Mouse (Mus musculus): ENCODE data around the gene Nudt14. TPM values are rescaled to one million over a fixed set of nuclear protein-coding genes. Genes with fewer than 3 reads are reported as not detected.

The Nudt14 gene
- polyA plus RNA-seq, 1 experiment from 2014 or later = 57.1 TPM

DNA sequence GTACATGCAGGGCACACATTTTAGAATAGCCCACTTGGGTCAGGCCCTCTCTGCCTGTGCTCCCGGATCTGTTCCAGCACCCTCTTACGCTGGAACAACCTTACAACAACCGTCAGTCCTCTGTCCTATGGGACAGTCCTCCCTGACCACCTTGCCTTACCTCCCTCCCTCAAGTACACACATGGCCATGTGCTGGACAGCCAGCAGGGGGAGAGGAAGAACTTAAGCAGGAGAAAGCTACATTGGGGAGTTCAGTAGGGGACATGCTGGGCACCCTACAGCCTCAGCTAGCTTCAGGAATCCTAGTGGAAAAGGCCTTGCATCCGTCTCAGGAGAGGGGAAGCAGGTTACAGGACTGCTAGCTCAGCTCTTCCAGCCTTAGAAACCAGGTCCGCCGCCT lies 16.0 kb downstream of the Nudt14 start:
- Histone ChIP-seq H3K4me1 (peaks cover 37% of the 10 kb centered on the region), H3K9me3 (replicated peaks) (no peaks in the 10 kb centered on the region), H3K4me2 (no peak overlapping the region), H3K4me3 (no peak overlapping the region), H3K36me3 (ENCODE audit: poor library complexity, severe bottlenecking) (no peaks in the 10 kb centered on the region), H3K27me3 (peaks cover 51% of the 10 kb centered on the region), H3K9ac (no peak overlapping the region), H3K27ac (no peak overlapping the region)
- 89% methylated on average over 6 of the region's 6 CpGs for whole genome bisulfite sequencing
- ATAC-seq = no peak

DNA sequence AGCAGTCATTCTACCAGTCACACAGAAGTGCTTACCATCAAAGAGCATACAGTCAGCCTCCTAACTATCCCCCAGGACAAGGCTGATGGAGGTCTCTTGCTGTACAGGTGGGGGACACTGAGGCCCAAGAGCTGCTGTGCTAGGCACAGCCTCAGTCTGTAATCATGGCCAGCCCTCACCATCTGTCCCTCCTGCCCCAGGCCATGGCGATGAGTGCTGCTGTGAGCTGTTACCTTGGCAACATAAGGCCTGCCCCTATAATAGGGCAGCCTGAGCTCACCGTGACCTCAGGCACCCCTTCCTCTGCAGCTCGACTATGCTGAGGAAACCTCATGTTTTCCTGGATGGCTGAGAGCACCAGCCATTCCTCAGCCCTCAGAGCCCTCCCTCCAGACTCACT lies 19.4 kb downstream of the Nudt14 start:
- Histone ChIP-seq H3K27me3 (peaks cover 17% of the 10 kb centered on the region), H3K36me3 (ENCODE audit: poor library complexity, severe bottlenecking) (no peaks in the 10 kb centered on the region), H3K4me1 (peaks cover 22% of the 10 kb centered on the region), H3K4me3 (no peak overlapping the region), H3K27ac (peak overlapping the region; percentile 14; the same call in 1 of the 2 replicates), H3K4me2 (no peak overlapping the region), H3K9ac (no peak overlapping the region), H3K9me3 (replicated peaks) (no peaks in the 10 kb centered on the region)
- peak; percentile 33; the same call in 1 of the 2 replicates for ATAC-seq
- WGBS = 29% methylated on average over 3 of the region's 3 CpGs

DNA sequence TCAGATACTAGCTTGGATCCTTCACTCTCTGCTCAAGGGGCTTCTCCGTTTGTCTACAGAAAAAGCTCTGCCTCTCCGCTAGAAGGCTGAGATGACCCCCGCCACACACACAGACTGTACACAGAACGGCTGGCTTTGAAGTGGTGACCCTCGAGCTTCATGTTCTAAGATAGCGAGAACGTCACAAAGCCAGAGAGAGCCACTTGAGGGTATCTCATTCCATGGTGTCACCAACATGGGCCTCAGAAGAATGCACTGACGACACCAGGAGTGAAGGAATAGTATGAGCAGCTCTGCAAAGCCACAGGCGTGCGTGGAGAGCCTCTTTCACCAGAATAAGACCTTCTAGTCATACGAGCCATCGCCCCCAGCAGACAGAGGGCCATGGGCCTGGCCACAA lies 20.4 kb downstream of the Nudt14 start:
- 86% methylated on average over 12 of the region's 12 CpGs for WGBS
- Histone ChIP-seq H3K27ac (no peak overlapping the region), H3K36me3 (ENCODE audit: poor library complexity, severe bottlenecking) (no peaks in the 10 kb centered on the region), H3K27me3 (peaks cover 6% of the 10 kb centered on the region), H3K4me1 (peaks cover 17% of the 10 kb centered on the region), H3K9me3 (replicated peaks) (no peaks in the 10 kb centered on the region), H3K9ac (no peak overlapping the region), H3K4me3 (no peak overlapping the region), H3K4me2 (no peak overlapping the region)
- no peak for ATAC-seq

DNA sequence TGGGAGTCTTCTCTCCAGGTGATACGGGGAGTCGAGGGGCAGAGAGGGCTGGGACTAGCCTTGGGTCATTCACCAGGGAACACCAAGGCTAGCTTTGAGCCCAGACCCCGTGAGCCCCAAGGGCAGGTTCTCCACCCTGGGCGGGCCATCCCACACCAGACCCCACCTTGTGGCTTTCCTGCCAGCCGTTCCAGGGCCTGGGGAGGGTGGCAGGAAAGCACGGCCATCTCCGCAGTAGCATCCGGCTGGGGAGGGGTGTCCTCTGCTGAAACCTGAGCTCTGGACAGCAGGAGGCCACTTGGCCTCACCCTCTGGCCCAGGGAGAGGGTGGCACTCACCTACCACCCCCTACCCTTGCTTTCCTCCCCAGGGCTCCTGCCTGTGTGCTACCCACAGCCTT lies 24.0 kb downstream of the Nudt14 start:
- Histone ChIP-seq H3K27ac (no peak overlapping the region), H3K4me1 (peaks cover 23% of the 10 kb centered on the region), H3K9ac (no peak overlapping the region), H3K36me3 (ENCODE audit: poor library complexity, severe bottlenecking) (peaks cover 17% of the 10 kb centered on the region; the same call in 1 of the 2 replicates), H3K27me3 (no peaks in the 10 kb centered on the region), H3K4me3 (no peak overlapping the region), H3K4me2 (no peak overlapping the region), H3K9me3 (replicated peaks) (no peaks in the 10 kb centered on the region)
- 58% methylated on average over 8 of the region's 8 CpGs for WGBS
- ATAC-seq = no peak

DNA sequence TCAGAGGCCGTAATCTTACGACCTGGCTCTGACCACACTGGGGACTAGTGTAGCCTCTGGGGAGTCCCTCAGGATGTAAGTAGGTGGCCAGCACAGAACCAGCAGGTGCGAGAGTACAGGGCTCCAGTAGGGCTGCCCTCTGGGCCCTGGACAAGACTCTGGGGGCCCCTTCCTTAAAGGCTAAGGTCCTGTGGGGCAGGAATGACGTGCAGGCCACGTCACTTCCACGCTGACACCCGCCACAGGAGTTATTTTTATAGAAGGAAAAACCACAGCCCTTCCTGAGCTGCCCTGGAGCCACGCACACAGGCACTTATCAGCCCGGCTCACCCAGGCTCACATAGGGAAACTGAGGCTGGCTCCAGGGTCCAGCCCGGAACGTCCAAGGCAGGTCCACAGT lies 24.4 kb downstream of the Nudt14 start:
- H3K9ac ChIP-seq = no peak overlapping the region
- H3K9me3 ChIP-seq (replicated peaks) = no peaks in the 10 kb centered on the region
- no peak for ATAC-seq
- peaks cover 21% of the 10 kb centered on the region; the same call in 1 of the 2 replicates for H3K36me3 ChIP-seq (ENCODE audit: poor library complexity, severe bottlenecking)
- no peak overlapping the region for H3K4me2 ChIP-seq
- H3K27me3 ChIP-seq = no peaks in the 10 kb centered on the region
- 85% methylated on average over 11 of the region's 11 CpGs for WGBS
- H3K4me1 ChIP-seq = peaks cover 19% of the 10 kb centered on the region
- no peak overlapping the region for H3K4me3 ChIP-seq
- H3K27ac ChIP-seq = no peak overlapping the region

DNA sequence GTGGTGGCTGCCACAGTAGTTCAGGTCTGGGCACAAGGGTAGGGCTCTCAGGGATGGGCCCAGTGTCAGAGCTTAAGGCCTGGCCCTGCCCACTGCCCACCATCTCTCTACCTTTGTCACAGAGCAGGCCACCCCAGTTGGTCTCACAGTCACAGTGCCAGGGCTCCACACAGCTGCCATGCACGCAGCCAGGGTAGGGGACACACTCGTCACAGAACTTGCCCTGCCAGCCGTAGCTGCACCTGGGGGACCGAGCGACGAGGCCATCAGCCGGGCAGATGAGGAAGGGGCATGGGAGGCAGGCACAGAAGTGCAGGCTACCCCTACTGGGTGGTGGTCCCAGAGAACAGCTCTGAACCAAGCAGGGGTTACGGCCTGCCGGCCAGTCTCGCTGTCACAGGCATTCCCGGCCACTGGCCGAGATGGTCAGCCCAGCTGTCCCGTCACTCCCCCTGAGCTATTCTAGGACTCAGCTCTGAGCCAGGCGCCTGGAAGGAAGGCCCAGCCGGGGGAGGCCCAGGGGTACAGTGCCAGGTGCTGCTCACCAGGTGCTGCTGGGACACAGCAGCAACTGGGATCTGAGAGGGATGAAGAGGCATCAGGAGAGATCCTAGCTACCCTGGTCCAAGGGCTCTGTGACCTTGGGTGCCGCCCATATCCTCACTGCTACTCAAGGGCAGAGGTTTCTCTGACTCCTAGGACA lies 25.1 kb downstream of the Nudt14 start:
- H3K4me2 ChIP-seq = no peak overlapping the region
- no peak overlapping the region for H3K9ac ChIP-seq
- no peaks in the 10 kb centered on the region for H3K9me3 ChIP-seq (replicated peaks)
- H3K27me3 ChIP-seq = no peaks in the 10 kb centered on the region
- peaks cover 12% of the 10 kb centered on the region for H3K4me1 ChIP-seq
- no peak for ATAC-seq
- WGBS = 89% methylated on average over 16 of the region's 16 CpGs
- H3K4me3 ChIP-seq = no peak overlapping the region
- peaks cover 25% of the 10 kb centered on the region for H3K36me3 ChIP-seq (ENCODE audit: poor library complexity, severe bottlenecking)
- H3K27ac ChIP-seq = no peak overlapping the region

DNA sequence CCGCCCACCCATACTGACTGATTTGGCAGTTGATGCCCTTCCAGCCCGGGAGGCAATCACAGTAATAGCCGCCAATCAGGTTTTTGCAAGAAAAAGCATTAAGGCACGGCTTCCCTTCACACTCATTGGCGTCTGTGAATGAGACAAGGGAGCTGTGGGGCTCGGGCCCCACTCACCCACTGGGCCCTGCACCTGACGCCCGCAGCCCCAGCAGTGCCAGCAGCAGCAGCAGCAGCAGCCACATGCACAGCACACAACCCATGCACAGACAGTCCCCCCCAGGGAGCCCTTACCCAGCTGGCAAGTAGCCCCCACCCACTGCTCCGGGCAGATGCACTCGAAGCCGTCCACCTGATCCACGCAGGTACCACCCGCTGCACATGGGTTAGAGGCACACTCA lies 26.3 kb downstream of the Nudt14 start:
- peaks cover 38% of the 10 kb centered on the region for H3K36me3 ChIP-seq (ENCODE audit: poor library complexity, severe bottlenecking)
- H3K4me3 ChIP-seq = no peak overlapping the region
- H3K27me3 ChIP-seq = no peaks in the 10 kb centered on the region
- H3K27ac ChIP-seq = 0 out of 2 replicates have a peak overlapping the region, but pooled peaks have one; percentile 1
- H3K9ac ChIP-seq = no peak overlapping the region
- H3K9me3 ChIP-seq (replicated peaks) = no peaks in the 10 kb centered on the region
- ATAC-seq = no peak; the same call in 1 of the 2 replicates
- H3K4me1 ChIP-seq = peaks cover 8% of the 10 kb centered on the region; the same call in 1 of the 2 replicates
- H3K4me2 ChIP-seq = no peak overlapping the region
- WGBS = 61% methylated on average over 13 of the region's 13 CpGs

DNA sequence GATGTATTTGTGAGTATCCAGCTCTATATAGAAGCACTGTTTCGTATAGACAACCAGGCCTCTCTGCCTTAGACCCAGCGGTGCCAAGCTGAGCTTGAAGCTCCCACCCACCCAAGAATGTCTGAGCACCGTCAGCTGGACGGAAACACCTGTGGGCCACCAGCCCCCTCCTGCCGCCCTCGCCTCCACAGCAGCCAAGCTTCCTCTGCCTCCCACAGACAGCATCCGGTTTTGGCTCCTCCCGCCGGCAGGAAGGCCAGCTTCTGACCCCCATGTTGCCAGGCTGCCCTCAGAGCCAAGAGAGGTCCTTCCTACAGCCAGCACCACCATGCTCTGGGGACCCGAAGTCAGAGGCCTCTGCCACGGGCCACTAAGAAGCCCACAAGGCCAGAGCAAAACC lies 27.4 kb downstream of the Nudt14 start:
- Histone ChIP-seq H3K27ac (no peak overlapping the region), H3K4me3 (no peak overlapping the region), H3K4me1 (peaks cover 7% of the 10 kb centered on the region; the same call in 1 of the 2 replicates), H3K4me2 (no peak overlapping the region), H3K9me3 (replicated peaks) (no peaks in the 10 kb centered on the region), H3K27me3 (no peaks in the 10 kb centered on the region), H3K9ac (no peak overlapping the region), H3K36me3 (ENCODE audit: poor library complexity, severe bottlenecking) (peaks cover 48% of the 10 kb centered on the region)
- ATAC-seq = no peak
- WGBS = 81% methylated on average over 11 of the region's 11 CpGs

DNA sequence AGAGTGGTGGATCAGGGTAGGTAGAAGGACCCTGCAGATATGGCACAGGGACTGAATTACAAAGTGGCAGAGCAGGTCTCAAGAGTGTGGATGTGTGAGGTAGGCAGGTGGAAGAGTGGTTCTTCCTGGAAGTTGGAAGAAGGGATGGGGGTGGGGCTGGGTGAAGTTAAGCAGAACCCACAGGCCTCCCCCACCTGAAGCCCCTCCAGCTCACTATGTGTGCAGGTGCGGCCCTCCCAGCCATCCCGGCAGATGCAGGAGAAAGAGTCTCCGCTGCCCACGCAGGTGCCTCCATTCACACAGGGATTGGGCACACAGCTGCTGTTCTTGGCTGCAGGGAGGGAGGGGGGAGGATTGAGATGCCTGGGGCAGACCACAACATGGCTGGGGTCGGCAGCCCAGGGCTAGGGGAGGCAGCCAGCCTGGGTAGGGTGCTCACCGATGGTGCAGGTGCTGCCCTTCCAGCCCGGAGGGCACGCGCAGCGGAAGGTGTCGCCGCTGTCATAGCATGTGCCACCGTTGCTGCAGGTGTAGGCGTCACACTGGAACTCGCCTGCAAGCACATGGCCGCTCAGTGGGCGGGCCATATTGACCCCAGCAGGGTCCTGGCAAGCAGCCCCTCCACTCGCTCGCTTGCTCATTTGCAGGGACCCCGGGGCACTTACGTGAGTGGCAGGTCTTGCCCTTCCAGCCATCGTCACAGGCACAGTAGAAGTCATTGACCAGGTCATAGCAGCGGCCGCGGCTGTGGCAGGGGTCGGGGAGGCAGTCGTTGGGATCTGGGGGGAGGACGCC lies 28.8 kb downstream of the Nudt14 start:
- no peaks in the 10 kb centered on the region for H3K9me3 ChIP-seq (replicated peaks)
- no peak for ATAC-seq
- H3K36me3 ChIP-seq (ENCODE audit: poor library complexity, severe bottlenecking) = peaks cover 61% of the 10 kb centered on the region
- H3K27ac ChIP-seq = no peak overlapping the region
- H3K4me1 ChIP-seq = peaks cover 7% of the 10 kb centered on the region; the same call in 1 of the 2 replicates
- no peak overlapping the region for H3K9ac ChIP-seq
- no peak overlapping the region for H3K4me3 ChIP-seq
- no peaks in the 10 kb centered on the region for H3K27me3 ChIP-seq
- WGBS = 92% methylated on average over 28 of the region's 28 CpGs
- H3K4me2 ChIP-seq = no peak overlapping the region

DNA sequence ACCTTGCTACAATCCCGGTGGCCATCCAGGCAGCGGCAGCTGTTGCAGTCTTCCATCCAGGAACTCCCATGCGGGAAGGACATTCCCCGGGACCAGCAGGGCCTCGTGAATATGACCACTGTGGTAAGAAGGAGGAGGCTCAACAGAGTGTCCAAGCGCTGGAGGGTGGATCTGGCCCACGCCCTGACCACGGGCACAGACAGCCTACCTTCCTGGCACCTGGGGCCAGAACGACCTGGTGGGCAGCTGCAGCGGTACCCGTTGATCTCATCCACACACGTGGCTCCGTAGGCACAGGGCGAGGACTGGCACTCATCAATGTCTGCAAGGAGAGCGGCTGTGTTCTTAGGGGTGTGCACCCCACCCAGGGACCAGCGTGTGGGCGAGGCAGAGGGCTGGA lies 30.2 kb downstream of the Nudt14 start:
- Histone ChIP-seq H3K9ac (no peak overlapping the region), H3K4me3 (no peak overlapping the region), H3K27ac (no peak overlapping the region), H3K4me2 (no peak overlapping the region), H3K36me3 (ENCODE audit: poor library complexity, severe bottlenecking) (peaks cover 64% of the 10 kb centered on the region), H3K27me3 (no peaks in the 10 kb centered on the region), H3K9me3 (replicated peaks) (no peaks in the 10 kb centered on the region), H3K4me1 (peaks cover 7% of the 10 kb centered on the region; the same call in 1 of the 2 replicates)
- 88% methylated on average over 17 of the region's 17 CpGs for WGBS
- no peak for ATAC-seq

DNA sequence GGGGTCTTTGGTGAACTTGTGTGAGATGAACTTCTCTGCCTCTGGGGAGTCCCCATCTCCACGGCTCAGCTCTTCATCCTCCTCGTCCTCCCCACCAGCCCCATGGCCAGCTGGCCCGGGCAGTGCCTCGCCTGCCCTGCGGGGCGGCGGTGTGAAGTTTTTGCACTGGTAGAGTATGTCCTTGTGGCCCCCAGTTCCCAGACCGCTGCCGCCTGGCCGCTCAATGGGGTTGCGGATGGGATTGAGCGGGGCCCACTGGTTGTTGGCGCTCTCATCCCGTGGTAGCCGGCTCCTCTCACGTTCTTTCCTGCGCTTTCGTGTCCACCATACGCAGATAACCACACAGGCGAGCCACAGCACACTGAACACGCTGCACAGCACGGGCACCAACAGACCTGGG lies 32.9 kb downstream of the Nudt14 start:
- peaks cover 57% of the 10 kb centered on the region for H3K36me3 ChIP-seq (ENCODE audit: poor library complexity, severe bottlenecking)
- WGBS = 97% methylated on average over 22 of the region's 22 CpGs
- ATAC-seq = no peak
- no peak overlapping the region for H3K27ac ChIP-seq
- no peak overlapping the region for H3K9ac ChIP-seq
- H3K27me3 ChIP-seq = no peaks in the 10 kb centered on the region
- no peaks in the 10 kb centered on the region for H3K4me1 ChIP-seq
- no peak overlapping the region for H3K4me2 ChIP-seq
- H3K4me3 ChIP-seq = no peak overlapping the region
- no peaks in the 10 kb centered on the region for H3K9me3 ChIP-seq (replicated peaks)

DNA sequence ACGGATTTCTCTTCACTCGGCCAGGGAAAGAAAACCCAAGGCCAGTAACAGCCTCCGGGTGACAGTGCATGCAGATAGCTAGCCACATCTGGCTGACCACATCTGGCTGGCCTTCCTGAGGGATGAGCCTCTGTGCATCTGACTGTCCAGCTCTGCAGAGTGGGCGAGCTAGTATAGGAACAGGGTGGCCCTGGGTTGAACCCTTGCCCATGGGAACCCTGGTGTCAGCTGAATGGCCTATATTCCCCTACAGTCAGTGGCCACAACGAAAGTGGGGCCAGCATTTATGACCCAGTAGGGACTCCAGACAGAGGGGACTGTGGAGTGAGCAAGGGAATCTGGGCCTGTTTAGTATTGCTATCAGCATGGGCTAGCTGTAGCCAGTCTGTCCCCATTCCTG lies 36.9 kb downstream of the Nudt14 start:
- no peak overlapping the region for H3K4me3 ChIP-seq
- H3K9me3 ChIP-seq (replicated peaks) = no peaks in the 10 kb centered on the region
- H3K4me2 ChIP-seq = no peak overlapping the region
- no peaks in the 10 kb centered on the region for H3K27me3 ChIP-seq
- 83% methylated on average over 5 of the region's 5 CpGs for WGBS
- no peaks in the 10 kb centered on the region for H3K4me1 ChIP-seq
- no peak for ATAC-seq
- H3K36me3 ChIP-seq (ENCODE audit: poor library complexity, severe bottlenecking) = peaks cover 20% of the 10 kb centered on the region
- no peak overlapping the region for H3K27ac ChIP-seq
- H3K9ac ChIP-seq = no peak overlapping the region

Measured in forebrain, embryonic 13.5 days (tissue).